Mouse (Mus musculus): Measurements from ENCODE around the gene Fam161b. TPM values are rescaled to one million over a fixed set of nuclear protein-coding genes. Genes with fewer than 3 reads are reported as not detected.

Gene Fam161b
- 0.50 TPM for polyA plus RNA-seq (2014; fragmentation: Illumina TruSeq; extraction: RNeasy Lipid Tissue Mini Kit (QIAGEN cat#74804); ENCODE audit: low read depth, low replicate concordance)

DNA sequence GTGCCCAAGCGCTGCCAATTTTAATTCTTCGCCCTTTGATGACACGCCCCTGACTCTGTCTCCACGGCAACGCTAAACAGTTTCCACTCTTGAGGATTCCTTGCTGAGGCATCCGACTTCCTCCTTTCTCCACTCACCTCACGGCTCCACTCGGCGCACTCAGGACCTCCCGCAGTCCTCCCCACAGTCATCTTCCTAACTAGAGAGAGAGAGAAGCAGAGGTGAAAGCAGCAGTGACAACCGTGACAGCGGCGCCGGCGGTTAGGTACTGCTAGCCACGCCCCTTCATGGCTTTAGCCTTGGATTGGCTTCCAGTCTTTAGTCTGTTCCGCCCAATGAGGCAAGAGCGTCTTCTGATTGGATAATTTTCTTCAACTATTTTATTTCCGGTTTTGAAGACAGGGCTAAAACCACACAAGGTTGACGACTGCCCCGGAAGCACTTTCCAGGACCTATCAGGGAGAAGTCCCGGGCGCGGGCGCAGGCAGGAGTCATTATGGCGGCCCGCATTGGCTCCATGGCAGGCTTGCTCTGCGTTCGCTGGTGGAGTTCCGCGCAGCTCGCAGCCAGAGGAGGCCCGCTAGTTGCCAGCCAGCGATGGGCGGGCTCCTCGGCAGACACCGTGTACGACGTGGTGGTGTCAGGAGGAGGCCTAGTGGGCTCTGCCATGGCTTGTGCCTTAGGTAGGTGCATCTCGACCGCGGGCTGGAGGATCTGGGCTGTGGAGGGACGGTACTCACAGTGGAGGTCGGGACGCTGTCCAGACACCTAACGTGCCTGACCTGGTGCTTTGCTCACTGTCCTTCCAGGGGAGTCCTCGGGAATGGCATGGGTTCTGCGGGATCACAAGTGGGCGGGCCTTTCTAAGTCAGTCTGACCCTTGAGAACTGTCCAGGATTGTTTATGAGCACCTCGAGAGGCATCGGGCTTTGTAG is at the start of gene Fam161b, which contains the start of gene Coq6:
Gene Fam161b, minus strand, starts transcription at position 279 of the 935 bp plus-strand sequence.
Gene Coq6, plus strand, starts transcription at position 103 of the 935 bp plus-strand sequence.

DNA sequence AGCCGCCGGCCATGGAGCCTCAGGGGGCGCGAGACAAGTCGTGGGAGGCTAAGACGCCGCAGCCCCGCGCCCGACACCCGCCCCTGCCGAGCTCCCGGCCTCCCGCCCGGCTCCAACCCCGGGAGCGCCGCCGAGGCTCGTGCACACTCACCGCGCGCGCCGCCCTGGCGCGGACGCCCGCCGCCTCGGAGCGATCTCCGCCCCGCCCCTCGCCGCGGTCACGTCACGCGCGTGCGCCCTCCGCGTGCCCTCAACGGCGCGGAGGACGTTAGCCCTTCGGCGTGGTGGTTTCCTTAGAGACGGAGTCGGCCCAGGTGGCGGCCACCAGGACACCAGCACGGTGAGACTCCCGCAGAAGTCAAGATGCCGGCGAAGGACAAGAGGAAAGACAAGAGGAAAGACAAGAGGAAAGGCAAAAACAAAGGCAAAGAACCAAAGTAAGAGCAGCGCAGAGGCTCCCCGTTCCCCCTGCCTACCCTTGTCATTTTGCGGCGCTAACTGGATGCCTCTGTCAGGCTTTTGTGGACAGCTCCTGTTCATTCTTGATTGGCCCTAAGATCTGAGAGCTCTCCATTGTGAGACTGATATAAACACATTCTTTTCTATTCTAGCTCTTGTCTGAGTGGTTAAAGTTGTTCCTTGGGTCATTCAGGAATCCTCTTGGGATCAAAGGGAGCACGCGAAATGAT is 47.3 kb upstream of the Fam161b start, which contains the start of the genes Entpd5 and Bbof1:
Gene Entpd5, minus strand, starts transcription at position 211 of the 689 bp plus-strand sequence.
Gene Bbof1, plus strand, starts transcription at position 253 of the 689 bp plus-strand sequence.

DNA sequence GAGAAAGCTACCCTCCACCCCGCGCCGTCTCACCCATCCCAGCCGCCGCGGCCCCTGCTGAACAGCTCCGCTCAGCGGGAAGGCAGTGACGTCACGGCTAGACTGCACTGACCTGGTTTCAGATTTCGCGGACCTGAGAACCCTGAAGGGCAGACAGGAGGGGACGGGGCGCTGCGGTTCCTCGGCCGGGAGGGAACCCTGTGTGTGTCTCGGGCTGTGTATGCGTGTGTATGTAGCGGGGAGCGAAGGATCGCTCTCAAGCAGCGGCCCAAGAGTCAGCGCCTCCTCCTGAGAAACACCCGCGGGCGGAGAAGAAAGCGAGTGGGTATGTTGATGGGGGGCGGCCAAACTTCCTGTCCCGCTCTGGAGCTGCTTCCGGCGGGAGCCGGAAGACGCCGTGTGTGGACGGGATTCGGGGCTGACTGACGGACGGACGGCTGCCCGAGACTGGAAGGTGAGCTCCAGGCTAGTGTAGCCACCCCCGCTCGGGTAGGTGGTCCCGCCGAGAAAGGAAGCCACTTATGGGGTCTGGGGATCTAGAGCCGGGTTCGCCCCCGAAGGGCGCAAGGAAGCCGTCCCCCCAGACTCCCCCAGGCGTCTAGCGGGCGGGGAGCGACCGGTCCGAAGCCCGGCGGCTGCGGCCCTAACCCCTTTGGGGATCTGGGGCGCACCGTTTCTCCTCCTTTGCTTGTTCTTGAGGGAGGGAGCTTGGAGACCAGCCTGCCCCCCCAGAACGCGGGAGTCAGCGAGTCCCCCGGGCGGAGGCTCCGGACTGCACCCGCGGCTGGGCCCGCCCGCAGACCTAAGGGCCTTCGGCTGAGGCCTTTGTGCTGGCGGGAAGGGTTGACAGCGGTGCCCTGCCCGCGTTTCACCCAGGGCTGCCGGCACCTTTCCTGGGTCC is 44.7 kb downstream of the Fam161b start, which contains the start of gene Zfp410:
Gene Zfp410, plus strand, starts transcription at position 132 of the 901 bp plus-strand sequence.

Other genes starting within 250 kb of the Fam161b start
- gene Dnal1, start 247.5 kb downstream of the Fam161b start, polyA plus RNA-seq (2014; fragmentation: Illumina TruSeq; extraction: RNeasy Lipid Tissue Mini Kit (QIAGEN cat#74804); ENCODE audit: low read depth, low replicate concordance), result 1.4 TPM
- gene Pnma1, start 213.3 kb downstream of the Fam161b start, polyA plus RNA-seq (2014; fragmentation: Illumina TruSeq; extraction: RNeasy Lipid Tissue Mini Kit (QIAGEN cat#74804); ENCODE audit: low read depth, low replicate concordance), result not detected
- gene Elmsan1, start 143.0 kb downstream of the Fam161b start, polyA plus RNA-seq (2014; fragmentation: Illumina TruSeq; extraction: RNeasy Lipid Tissue Mini Kit (QIAGEN cat#74804); ENCODE audit: low read depth, low replicate concordance), result 3.2 TPM
- 87.0 TPM for gene Ptgr2, start 76.6 kb downstream of the Fam161b start, polyA plus RNA-seq (2014; fragmentation: Illumina TruSeq; extraction: RNeasy Lipid Tissue Mini Kit (QIAGEN cat#74804); ENCODE audit: low read depth, low replicate concordance)
- 13.7 TPM for gene Zfp410, start 45.0 kb downstream of the Fam161b start, polyA plus RNA-seq (2014; fragmentation: Illumina TruSeq; extraction: RNeasy Lipid Tissue Mini Kit (QIAGEN cat#74804); ENCODE audit: low read depth, low replicate concordance)
- 2.3 TPM for gene Coq6, start 176 bp downstream of the Fam161b start, polyA plus RNA-seq (2014; fragmentation: Illumina TruSeq; extraction: RNeasy Lipid Tissue Mini Kit (QIAGEN cat#74804); ENCODE audit: low read depth, low replicate concordance)
- gene Entpd5, start 47.2 kb upstream of the Fam161b start, polyA plus RNA-seq (2014; fragmentation: Illumina TruSeq; extraction: RNeasy Lipid Tissue Mini Kit (QIAGEN cat#74804); ENCODE audit: low read depth, low replicate concordance), result 157 TPM
- gene Bbof1, start 47.2 kb upstream of the Fam161b start, polyA plus RNA-seq (2014; fragmentation: Illumina TruSeq; extraction: RNeasy Lipid Tissue Mini Kit (QIAGEN cat#74804); ENCODE audit: low read depth, low replicate concordance), result 2.4 TPM
- 5.3 TPM for gene Rnf113a2, start 55.4 kb upstream of the Fam161b start, polyA plus RNA-seq (2014; fragmentation: Illumina TruSeq; extraction: RNeasy Lipid Tissue Mini Kit (QIAGEN cat#74804); ENCODE audit: low read depth, low replicate concordance)
- 694 TPM for gene Aldh6a1, start 89.2 kb upstream of the Fam161b start, polyA plus RNA-seq (2014; fragmentation: Illumina TruSeq; extraction: RNeasy Lipid Tissue Mini Kit (QIAGEN cat#74804); ENCODE audit: low read depth, low replicate concordance)
- 10.4 TPM for gene Lin52, start 89.6 kb upstream of the Fam161b start, polyA plus RNA-seq (2014; fragmentation: Illumina TruSeq; extraction: RNeasy Lipid Tissue Mini Kit (QIAGEN cat#74804); ENCODE audit: low read depth, low replicate concordance)
- gene Vsx2, start 207.9 kb upstream of the Fam161b start, polyA plus RNA-seq (2014; fragmentation: Illumina TruSeq; extraction: RNeasy Lipid Tissue Mini Kit (QIAGEN cat#74804); ENCODE audit: low read depth, low replicate concordance), result not detected